Mouse (Mus musculus): ENCODE data around the gene Nadk.
"Not testable (repeated sequence)": the region's sequence is repeated elsewhere in the genome, so short reads cannot be mapped to it uniquely, and the experiment has no call there.

Nadk gene

GRCm38 (mm10) chr4:155568632-155569370 lies 6.6 kb downstream of the Nadk start:
- no peak for DNase-seq (ENCODE audit: low read depth in 2 of 2, low spot score in 2 of 2)

- DNase-seq (ENCODE audit: low read depth in 2 of 2, low spot score in 2 of 2), result no peak
These were observed 7.6 kb downstream of the Nadk start for GRCm38 (mm10) chr4:155569818-155570217.

GRCm38 (mm10) chr4:155570315-155570714 lies 8.1 kb downstream of the Nadk start:
- not testable (repeated sequence) for DNase-seq (ENCODE audit: low read depth in 2 of 2, low spot score in 2 of 2)

GRCm38 (mm10) chr4:155571442-155571841 lies 9.3 kb downstream of the Nadk start:
- no peak for DNase-seq (ENCODE audit: low read depth in 2 of 2, low spot score in 2 of 2)

- no peak for DNase-seq (ENCODE audit: low read depth in 2 of 2, low spot score in 2 of 2)
These were observed 11.0 kb downstream of the Nadk start for GRCm38 (mm10) chr4:155573155-155573554.

GRCm38 (mm10) chr4:155573876-155574275 lies 11.7 kb downstream of the Nadk start:
- no peak for DNase-seq (ENCODE audit: low read depth in 2 of 2, low spot score in 2 of 2)

- no peak for DNase-seq (ENCODE audit: low read depth in 2 of 2, low spot score in 2 of 2)
These were observed 12.8 kb downstream of the Nadk start for GRCm38 (mm10) chr4:155574931-155575330.

GRCm38 (mm10) chr4:155575521-155575920 lies 13.3 kb downstream of the Nadk start:
- DNase-seq (ENCODE audit: low read depth in 2 of 2, low spot score in 2 of 2), result no peak

- no peak for DNase-seq (ENCODE audit: low read depth in 2 of 2, low spot score in 2 of 2)
These were observed 15.0 kb downstream of the Nadk start for GRCm38 (mm10) chr4:155577132-155577531.

GRCm38 (mm10) chr4:155577741-155578140 lies 15.6 kb downstream of the Nadk start:
- DNase-seq (ENCODE audit: low read depth in 2 of 2, low spot score in 2 of 2), result no peak

- no peak for DNase-seq (ENCODE audit: low read depth in 2 of 2, low spot score in 2 of 2)
These were observed 16.4 kb downstream of the Nadk start for GRCm38 (mm10) chr4:155578336-155579125.

GRCm38 (mm10) chr4:155580420-155580819 lies 18.2 kb downstream of the Nadk start:
- peak in 1 of 2 experiments; percentile 49 for DNase-seq (ENCODE audit: low read depth in 2 of 2, low spot score in 2 of 2)

- DNase-seq (ENCODE audit: low read depth in 2 of 2, low spot score in 2 of 2), result no peak
These were observed 20.2 kb downstream of the Nadk start for GRCm38 (mm10) chr4:155582279-155582905.

GRCm38 (mm10) chr4:155589356-155589755 lies 27.2 kb downstream of the Nadk start:
- DNase-seq (ENCODE audit: low read depth in 2 of 2, low spot score in 2 of 2), result no peak

- DNase-seq (ENCODE audit: low read depth in 2 of 2, low spot score in 2 of 2), result no peak
These were observed 29.0 kb downstream of the Nadk start for GRCm38 (mm10) chr4:155591012-155591719.

GRCm38 (mm10) chr4:155593780-155594179 lies 31.6 kb downstream of the Nadk start:
- DNase-seq (ENCODE audit: low read depth in 2 of 2, low spot score in 2 of 2), result no peak

GRCm38 (mm10) chr4:155595777-155596176 lies 33.6 kb downstream of the Nadk start:
- no peak for DNase-seq (ENCODE audit: low read depth in 2 of 2, low spot score in 2 of 2)

- DNase-seq (ENCODE audit: low read depth in 2 of 2, low spot score in 2 of 2), result no peak
These were observed 34.4 kb downstream of the Nadk start for GRCm38 (mm10) chr4:155596606-155597005.

GRCm38 (mm10) chr4:155598536-155598935 lies 36.4 kb downstream of the Nadk start:
- DNase-seq (ENCODE audit: low read depth in 2 of 2, low spot score in 2 of 2), result no peak

- DNase-seq (ENCODE audit: low read depth in 2 of 2, low spot score in 2 of 2), result peak in 1 of 2 experiments; percentile 11
These were observed 38.0 kb downstream of the Nadk start for GRCm38 (mm10) chr4:155599901-155600825.

All from CD8-positive naive resting alpha-beta T cell, adult 2 months (primary cell).